Mouse (Mus musculus): ENCODE measurements around the gene Neurl3.

Gene Neurl3

DNA sequence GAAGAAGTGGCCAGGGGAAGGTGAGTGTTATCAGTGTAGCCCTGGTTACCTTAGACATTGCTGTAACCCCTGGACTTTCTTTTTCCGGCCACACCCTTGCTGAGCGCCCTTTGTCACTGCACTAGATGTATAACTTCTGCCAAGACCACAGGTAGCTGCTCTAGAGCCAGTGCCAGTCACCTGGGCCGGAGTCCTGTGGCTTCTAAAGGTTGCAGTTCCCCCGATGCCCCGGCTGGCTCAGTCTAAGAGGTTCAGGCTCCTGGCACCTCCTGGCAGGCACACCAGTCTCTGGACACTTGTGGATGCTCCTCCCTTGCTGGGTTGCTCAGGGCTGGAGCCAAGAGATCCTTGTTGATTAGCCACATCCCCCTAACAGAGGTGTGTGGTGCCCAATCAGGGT is at the start of gene Neurl3:
Gene Neurl3 (minus strand): TSS at position 225 of the 400 bp plus-strand sequence.
- ChIA-PET CTCF (interaction anchor here in 1 of 4 experiments (0.7 kb wide), 2 partner anchors 9 to 369 kb away, joined by 3 read pairs; no protein-coding TSS in a partner anchor), POLR2A (interaction anchor here in 1 of 4 experiments (1.4 kb wide), 1 partner anchor 10 kb away, joined by 4 read pairs; no protein-coding TSS in a partner anchor)

DNA sequence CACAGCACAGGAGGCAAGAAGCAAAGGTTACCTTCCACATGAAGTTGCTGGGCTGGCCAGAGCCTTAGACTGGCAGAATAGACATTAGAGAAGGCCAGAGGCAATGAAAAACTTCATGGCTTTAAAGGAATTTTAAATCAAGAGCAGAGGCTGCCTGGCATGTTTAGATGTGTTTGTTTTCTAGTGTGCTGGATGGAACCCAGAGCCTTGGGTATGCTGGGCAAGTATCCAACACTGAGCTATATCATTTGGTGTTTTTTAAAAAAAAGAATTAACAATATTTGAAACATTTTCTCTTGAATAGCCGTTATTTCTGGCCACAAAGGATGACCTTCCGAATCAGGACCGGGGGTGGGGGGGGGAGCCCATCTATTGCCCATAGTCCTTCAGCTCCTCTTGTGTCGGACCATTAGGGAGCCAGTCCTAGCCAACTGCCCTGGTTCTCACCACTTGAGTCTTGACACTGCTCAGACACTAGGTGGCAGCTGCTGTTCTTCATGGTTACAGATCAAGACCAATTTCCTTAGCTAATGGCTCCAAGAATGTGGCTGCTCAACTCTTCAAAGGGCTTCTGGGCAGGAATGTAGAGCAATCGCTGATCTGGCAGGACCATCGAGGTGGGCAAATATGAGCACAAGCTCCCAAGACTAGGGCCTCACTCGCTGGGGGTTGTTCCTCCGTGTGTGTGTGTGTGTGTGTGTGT is 49.4 kb upstream of the Neurl3 start:
- CTCF ChIA-PET: interaction anchor here (0.6 to 2.5 kb wide), 64 partner anchors 9 to 1427 kb away, joined by 3 to 21 read pairs (median 4); partner anchors contain the start of genes Arid5a (in 4 of the 4) and Ankrd39 (in 3 of the 4)

DNA sequence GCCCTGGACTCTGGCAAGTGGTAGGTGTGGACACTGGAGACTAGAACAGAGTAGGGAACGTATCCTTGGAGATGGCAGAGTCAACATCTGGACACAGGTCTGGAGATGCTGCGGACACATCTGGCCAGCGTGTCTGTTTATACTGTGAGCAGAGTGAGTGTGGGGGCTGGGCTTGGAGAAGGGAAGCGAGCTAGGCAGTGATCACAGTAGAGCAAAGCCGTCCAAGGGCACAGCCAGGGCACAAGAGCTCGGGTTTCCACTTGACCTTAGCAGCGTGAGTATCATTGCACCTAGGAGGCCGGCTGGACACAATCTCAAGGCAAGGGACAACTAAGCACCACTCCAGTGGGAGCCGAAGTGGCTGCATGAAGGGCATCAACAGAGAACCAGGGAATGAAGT is 48.6 kb upstream of the Neurl3 start:
- ChIA-PET POLR2A (interaction anchor here in 3 of 4 experiments (0.6 to 3.5 kb wide), 8 partner anchors 10 to 224 kb away, joined by 3 to 26 read pairs (median 6); partner anchors contain the start of genes Arid5a (in 2 of the 3), Ankrd39 (in 1 of the 3) and Kansl3 (in 1 of the 3)), CTCF (interaction anchor here in 3 of 4 experiments (1.1 to 2.2 kb wide), 6 partner anchors 15 to 178 kb away, joined by 3 to 8 read pairs (median 6); partner anchors contain the start of gene Arid5a (in 2 of the 3))

More for the DNA sequence above, 49.4 kb upstream of the Neurl3 start:
- POLR2A ChIA-PET: interaction anchor here (0.6 to 3.8 kb wide), 30 partner anchors 8 to 447 kb away, joined by 3 to 27 read pairs (median 4); partner anchors contain the start of genes Arid5a (in 3 of the 4), Ankrd39 (in 1 of the 4), Cnnm3 (in 1 of the 4) and Kansl3 (in 1 of the 4)

DNA sequence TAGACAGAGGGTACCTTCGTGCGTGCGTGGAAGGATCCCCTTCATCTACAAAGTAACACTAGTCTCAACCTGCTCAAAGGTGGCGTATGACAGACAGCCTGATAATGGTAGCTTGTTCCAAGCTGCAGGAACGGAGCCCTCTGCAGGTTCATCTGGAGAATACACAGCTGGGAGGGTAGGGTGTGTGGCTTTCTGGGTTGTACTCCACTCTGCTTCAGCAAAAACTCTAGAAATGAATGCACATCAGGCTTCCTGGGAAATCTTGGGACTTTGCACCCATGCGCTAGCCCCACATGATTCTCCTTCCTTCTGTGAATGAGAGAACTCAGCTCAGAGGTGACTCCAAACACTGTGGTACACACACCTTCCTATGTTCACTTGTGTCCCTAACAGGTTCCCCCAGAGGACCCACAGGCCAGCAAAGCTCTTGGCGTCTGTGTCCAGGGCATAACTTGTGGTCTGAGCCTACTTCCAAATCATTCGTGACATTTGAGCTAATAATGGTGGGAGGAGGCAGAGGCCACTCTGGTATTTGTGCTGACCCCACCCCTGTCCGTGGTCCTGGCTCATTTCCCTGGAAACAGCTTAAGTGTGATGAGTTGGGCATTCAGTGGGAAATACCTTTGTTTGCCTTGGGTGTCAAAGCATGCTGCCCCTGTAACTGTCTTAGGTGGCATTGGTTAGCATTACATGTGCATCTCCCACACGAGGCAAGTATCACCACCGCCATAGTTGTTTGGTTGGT is 47.5 kb upstream of the Neurl3 start:
- POLR2A ChIA-PET: interaction anchor here in 3 of 4 experiments (0.7 to 3.5 kb wide), 20 partner anchors 8 to 309 kb away, joined by 3 to 26 read pairs (median 4); partner anchors contain the start of genes Arid5a (in 2 of the 3), Cnnm4 (in 1 of the 3) and Kansl3 (in 1 of the 3)
- CTCF ChIA-PET: interaction anchor here (0.5 to 2.2 kb wide), 33 partner anchors 9 to 1562 kb away, joined by 3 to 17 read pairs (median 4); partner anchors contain the start of genes Cnnm4 (in 2 of the 4), Ankrd39 (in 1 of the 4), Arid5a (in 1 of the 4) and Uggt1 (in 1 of the 4)

DNA sequence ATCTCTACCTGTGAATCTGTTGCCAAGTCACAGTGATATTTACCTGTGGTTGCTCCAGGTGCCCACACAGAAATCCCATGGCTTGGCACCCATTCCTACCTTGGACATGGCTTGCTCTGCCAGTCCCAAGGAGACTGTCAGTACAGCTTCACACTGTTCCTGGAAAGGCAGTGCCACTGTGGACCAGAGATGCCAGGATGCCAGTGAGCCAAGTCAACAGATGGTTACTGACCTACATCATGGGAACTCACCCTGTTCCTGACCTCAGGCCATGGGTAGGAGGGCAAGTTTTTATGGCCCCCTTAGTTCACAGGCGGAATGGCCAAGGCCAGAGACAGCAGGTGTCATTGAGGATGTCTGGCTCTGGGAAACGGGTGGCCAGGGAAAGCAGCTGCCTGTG is 46.7 kb upstream of the Neurl3 start:
- ChIA-PET POLR2A (interaction anchor here in 3 of 4 experiments (0.6 to 3.5 kb wide), 17 partner anchors 8 to 151 kb away, joined by 3 to 26 read pairs (median 4); partner anchors contain the start of genes Arid5a (in 2 of the 3) and Cnnm4 (in 1 of the 3)), CTCF (interaction anchor here (0.5 to 2.2 kb wide), 20 partner anchors 10 to 425 kb away, joined by 3 to 17 read pairs (median 5); partner anchors contain the start of genes Ankrd39 (in 1 of the 4), Arid5a (in 1 of the 4), Cnnm4 (in 1 of the 4) and Uggt1 (in 1 of the 4))

DNA sequence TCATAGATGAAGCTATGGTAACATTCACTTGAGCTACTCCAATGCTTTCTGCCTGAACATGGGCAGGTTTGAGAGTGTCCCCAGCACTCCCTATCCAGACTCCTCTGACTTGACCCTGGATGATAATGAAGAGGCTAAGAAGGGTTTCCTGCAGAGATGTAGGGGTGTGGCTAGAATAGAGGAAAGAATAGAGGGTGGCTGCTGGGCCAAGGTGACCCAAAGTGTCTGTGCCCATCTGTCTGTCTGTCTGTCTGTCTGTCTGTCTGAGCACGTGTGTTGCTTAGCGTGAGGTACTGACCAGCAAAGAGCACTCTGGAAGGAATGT is 41.3 kb upstream of the Neurl3 start:
- POLR2A ChIA-PET: interaction anchor here in 3 of 4 experiments (0.6 to 4.5 kb wide), 16 partner anchors 7 to 101 kb away, joined by 3 to 45 read pairs (median 4); partner anchors contain the start of genes Uggt1 (in 3 of the 3) and Arid5a (in 2 of the 3)
- CTCF ChIA-PET: interaction anchor here in 3 of 4 experiments (0.5 to 2.8 kb wide), 4 partner anchors 8 to 222 kb away, joined by 4 to 8 read pairs (median 6); no protein-coding TSS in a partner anchor

DNA sequence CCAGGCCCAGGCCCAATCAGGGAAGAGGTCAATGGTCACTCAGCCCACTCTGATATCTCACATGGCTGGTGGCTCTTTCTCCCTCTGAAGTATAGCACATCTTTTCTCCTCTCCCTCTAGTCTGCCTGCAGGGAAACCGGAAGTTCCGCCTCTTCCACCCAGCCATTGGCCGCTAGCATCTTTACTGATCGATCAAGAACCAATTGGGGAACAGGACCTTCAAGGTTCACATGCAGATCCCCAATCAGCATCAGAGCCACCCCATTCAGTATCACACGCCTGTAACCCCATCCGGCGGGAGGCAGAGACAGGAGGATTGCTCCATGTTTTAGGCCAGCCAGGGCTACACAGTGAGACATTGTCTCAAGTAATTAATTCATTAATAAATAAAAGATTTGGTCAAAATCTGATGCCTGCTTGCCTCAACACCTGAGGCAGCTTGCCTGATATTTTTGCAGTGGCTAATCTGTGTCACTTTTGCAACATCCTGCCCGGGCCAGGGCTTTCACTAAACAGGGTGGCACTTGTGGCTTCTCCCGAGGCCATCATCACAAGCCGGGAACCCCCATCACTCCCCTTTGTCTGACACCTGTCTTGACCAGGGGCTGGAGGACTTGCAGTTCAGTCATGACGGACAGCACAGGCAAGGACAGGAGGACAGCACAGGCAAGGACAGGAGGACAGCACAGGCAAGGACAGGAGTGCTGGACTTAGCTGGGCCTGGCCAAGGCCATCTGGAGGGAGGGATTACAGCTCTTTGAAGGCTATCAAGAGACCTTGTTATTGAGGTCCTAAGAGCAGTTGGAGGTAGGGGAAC is 40.7 kb upstream of the Neurl3 start:
- POLR2A ChIA-PET: interaction anchor here in 3 of 4 experiments (0.6 to 4.5 kb wide), 17 partner anchors 7 to 102 kb away, joined by 3 to 45 read pairs (median 3); partner anchors contain the start of genes Uggt1 (in 3 of the 3) and Arid5a (in 2 of the 3)
- CTCF ChIA-PET: interaction anchor here (0.5 to 2.8 kb wide), 5 partner anchors 9 to 287 kb away, joined by 4 to 8 read pairs (median 6); no protein-coding TSS in a partner anchor

DNA sequence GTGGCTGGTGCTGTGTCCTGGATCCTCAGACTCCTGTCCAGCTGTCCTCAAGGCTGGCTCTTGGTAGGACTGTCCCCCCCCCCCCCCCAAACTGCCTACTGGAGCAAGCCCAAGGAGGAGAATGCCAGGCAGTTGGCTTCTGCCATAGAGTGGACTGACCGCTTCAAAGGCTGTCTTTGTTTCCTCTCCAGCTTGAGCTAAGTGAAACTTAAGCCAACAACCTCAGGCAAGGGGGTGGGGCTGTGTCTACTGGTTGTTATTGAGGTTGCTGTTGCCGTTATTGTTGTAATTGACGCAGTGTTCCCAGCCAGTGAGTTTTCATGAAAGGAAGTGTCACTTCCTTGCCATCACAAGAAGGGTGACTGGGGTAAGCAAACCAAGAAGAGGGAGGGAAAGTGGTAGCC is 35.0 kb upstream of the Neurl3 start:
- ChIA-PET CTCF (interaction anchor here in 2 of 4 experiments (0.9 to 4.0 kb wide), 2 partner anchors 12 to 15 kb away, joined by 4 to 17 read pairs; no protein-coding TSS in a partner anchor), POLR2A (interaction anchor here (0.5 to 5.1 kb wide), 18 partner anchors 8 to 241 kb away, joined by 3 to 45 read pairs (median 4); partner anchors contain the start of genes Hs6st1 (in 1 of the 4) and Uggt1 (in 1 of the 4))

DNA sequence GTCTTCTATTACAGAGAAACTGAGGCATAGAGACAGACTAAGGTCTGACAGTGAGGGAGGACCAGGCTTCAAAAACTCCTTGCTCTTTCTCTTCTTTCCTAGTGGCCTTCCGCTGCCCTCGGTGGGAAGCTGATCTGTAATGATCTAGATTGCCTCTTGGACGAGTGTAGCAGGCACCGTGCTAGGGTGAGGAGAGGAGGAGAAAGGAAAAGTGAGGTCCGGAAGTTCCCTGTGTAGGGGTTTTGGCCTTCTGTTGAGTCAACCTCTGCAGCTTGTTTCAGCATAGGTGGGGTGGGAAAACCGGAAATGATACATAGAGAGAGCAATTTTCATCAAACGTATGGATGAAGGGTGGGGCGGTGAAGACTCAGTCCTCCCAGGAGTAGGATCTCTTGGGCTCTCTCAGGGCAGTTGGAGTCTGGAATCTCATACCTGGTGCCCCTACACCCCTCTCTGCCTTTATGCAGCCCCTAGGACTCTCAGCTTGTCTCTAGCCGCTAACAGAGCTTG is 34.5 kb upstream of the Neurl3 start:
- CTCF ChIA-PET: interaction anchor here in 2 of 4 experiments (0.9 to 4.0 kb wide), 2 partner anchors 13 to 15 kb away, joined by 4 to 17 read pairs; no protein-coding TSS in a partner anchor
- POLR2A ChIA-PET: interaction anchor here (0.5 to 5.1 kb wide), 23 partner anchors 8 to 375 kb away, joined by 3 to 45 read pairs (median 3); partner anchors contain the start of gene Uggt1 (in 1 of the 4)

DNA sequence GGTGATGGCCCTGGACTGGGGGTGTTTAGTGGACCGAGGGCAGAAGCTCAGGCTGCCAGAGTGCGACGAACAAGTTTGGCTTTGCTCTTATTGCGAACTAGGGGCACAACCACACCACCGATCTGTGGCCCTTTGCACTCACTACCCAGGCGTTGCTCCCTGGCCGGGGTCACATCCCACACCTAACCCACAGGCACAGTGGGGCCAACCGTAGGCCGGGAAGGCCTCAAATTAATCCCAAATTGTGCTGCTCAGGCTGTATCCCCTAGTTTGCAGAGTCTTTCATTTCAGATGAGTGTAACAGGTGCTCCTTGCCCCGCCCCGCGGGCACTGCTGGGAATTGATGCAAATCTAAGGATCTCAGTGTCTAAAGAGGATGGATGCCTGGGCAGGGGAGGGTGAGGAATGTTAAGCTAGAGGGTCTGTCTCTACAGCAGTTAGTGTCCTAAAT is 34.0 kb upstream of the Neurl3 start:
- POLR2A ChIA-PET: interaction anchor here in 3 of 4 experiments (0.6 to 5.1 kb wide), 31 partner anchors 8 to 1466 kb away, joined by 3 to 45 read pairs (median 4); partner anchors contain the start of genes Uggt1 (in 2 of the 3), Fam168b (in 1 of the 3) and Kansl3 (in 1 of the 3)
- CTCF ChIA-PET: interaction anchor here in 3 of 4 experiments (0.6 to 4.0 kb wide), 4 partner anchors 13 to 20 kb away, joined by 4 to 17 read pairs (median 4); no protein-coding TSS in a partner anchor

DNA sequence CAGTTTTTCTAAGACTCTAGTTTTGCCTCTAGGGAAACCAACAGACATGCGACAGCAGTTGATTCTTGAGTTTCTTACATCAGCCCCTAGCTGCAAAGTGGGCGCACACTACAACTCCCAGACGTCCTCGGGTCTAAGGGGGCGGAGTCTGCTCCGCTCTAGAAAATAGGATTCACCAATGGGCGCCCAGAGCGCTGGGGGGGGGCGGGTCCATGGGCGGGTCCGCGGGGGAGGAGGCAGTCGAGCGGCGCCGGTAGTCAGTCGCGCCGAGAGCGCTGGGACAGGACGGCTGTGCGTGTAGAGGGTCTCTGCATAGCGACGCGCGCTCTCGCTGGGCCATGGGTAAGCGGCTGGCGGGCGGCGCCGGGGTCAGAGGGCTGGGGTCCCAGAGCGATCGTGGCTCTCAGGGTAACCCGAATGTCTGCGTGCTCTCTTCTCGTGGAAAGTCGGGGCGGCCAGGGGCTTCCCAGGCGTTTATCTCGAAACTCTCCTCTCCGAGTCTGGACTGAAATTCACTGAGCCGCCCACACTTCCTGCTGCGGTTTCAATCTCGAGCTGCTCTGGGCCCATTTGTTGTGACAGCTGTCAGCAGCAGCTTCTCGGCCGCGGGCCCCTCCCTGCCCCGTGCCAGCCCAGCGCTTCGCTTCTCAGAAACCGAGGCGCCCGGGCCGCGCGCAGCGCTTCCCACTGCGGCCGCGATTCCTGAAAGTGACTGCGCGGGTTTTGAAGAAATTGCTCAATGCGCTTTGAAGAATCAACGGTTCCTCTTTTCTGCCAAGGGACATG is 33.2 kb upstream of the Neurl3 start, which contains the start of gene Arid5a:
Gene Arid5a (plus strand): TSS at position 239 of the 786 bp plus-strand sequence.
- ChIA-PET CTCF (interaction anchor here (0.5 to 4.0 kb wide), 10 partner anchors 11 to 438 kb away, joined by 3 to 17 read pairs (median 4); partner anchors contain the start of gene Ankrd39 (in 1 of the 4)), POLR2A (interaction anchor here in 3 of 4 experiments (0.5 to 5.1 kb wide), 105 partner anchors 8 to 1610 kb away, joined by 3 to 45 read pairs (median 4); partner anchors contain the start of genes Kansl3 (in 2 of the 3), Uggt1 (in 2 of the 3), Ankrd39 (in 1 of the 3) and Fam168b (in 1 of the 3))

DNA sequence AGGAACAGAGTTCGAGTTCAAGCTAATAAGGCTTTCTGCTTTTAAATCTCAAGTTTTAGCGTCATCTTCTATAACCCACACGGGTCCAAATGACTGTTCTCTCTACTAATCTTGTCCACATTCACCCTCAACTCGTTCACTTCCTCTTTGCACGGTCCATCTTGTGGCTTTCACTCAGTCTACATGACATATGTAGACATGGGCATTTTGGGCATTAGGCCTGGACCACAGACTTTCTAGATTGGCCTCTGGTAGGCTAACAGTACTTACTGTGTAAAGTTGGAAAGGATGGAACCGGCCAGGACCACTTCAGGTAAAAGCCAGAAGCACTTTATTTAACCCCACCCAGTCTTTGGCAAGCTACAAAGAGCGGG is 32.6 kb upstream of the Neurl3 start:
- CTCF ChIA-PET: interaction anchor here in 2 of 4 experiments (0.6 to 4.0 kb wide), 7 partner anchors 12 to 439 kb away, joined by 3 to 17 read pairs (median 4); partner anchors contain the start of gene Ankrd39 (in 1 of the 2)
- POLR2A ChIA-PET: interaction anchor here in 3 of 4 experiments (0.5 to 5.1 kb wide), 100 partner anchors 8 to 1609 kb away, joined by 3 to 45 read pairs (median 4); partner anchors contain the start of genes Kansl3 (in 2 of the 3), Ankrd39 (in 1 of the 3), Fam168b (in 1 of the 3) and Fam178b (in 1 of the 3)

DNA sequence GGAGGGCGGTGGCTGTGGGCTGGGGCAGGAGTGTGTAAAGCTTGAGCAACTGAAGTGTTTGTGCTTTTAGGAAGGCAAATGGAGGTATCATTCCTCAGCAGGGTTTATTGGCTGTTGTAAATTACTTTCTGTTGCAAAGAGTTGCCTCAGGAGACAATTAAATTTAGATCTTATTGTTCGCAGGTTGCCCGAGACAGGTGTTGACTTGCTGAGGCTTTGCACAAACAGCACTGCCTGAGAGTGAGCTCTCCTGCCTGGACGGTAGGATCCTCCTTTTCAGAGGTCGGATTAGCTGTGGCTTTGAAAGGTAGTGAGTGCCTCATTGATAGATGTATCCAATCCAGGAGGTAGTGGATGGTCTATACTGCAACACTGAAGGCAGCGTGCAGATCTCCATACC is 31.6 kb upstream of the Neurl3 start:
- CTCF ChIA-PET: interaction anchor here in 1 of 4 experiments (1.8 to 4.0 kb wide), 2 partner anchors 16 to 18 kb away, joined by 7 to 17 read pairs; no protein-coding TSS in a partner anchor
- POLR2A ChIA-PET: interaction anchor here in 3 of 4 experiments (0.7 to 5.1 kb wide), 15 partner anchors 9 to 205 kb away, joined by 3 to 27 read pairs (median 6); partner anchors contain the start of gene Kansl3 (in 1 of the 3)

DNA sequence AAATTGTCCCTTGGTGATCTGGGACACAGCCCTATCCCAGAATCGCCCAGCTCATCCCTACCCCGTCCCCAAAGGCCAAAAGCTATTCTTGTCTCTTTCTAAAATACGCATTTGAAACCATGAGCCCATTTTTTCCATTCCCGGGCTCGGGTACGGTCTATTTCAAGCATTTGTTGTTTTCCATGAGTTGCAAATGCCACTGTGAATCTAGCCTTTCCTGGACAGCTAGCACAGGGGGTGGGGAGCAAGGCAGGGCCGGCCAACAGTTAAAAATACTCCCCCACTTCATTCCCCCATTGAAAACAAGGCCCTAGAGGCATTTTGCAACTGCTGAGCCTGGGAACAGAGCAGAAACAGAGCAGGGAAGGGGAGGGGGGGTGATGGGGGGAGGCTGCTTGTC is 30.3 kb upstream of the Neurl3 start:
- POLR2A ChIA-PET: no interaction called here
- CTCF ChIA-PET: no interaction called here
